Mouse (Mus musculus) adipocyte (in vitro differentiated cells): Measurements from ENCODE around the gene Tbcd.

Source experiments
- DNase-seq: peaks from one replicate; pipeline ENCODE4 v3.0.0-alpha.2; 2016; ENCODE audit warnings: low spot score

The Tbcd gene

DNA sequence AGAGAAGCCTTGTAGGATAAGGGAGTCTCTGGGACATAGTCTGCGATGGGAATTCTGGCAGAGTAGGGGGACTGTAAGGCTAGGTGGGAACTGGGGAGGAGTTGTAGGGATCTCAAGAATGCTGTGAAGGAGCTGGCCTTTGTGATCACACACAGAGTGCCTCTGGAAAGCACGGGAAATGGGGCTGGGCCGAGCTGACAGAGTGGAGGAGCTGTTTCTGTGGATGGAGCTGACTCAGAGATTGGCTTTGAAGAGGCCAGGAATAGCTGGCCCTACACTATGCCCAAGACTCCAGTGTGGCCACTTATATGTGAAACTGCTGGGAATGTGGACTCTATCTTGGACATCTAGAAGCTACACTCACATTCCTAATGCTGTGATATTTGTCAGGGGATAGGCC is 84.8 kb downstream of the Tbcd start:
- DNase-seq, result no peak

- no peak for DNase-seq
Measured at GRCm38 (mm10) chr11:121542471-121542870, 90.7 kb downstream of the Tbcd start.

- DNase-seq, result no peak
Measured at GRCm38 (mm10) chr11:121543287-121543856, 91.6 kb downstream of the Tbcd start.

GRCm38 (mm10) chr11:121543922-121544321 is 92.2 kb downstream of the Tbcd start:
- DNase-seq, result no peak

DNA sequence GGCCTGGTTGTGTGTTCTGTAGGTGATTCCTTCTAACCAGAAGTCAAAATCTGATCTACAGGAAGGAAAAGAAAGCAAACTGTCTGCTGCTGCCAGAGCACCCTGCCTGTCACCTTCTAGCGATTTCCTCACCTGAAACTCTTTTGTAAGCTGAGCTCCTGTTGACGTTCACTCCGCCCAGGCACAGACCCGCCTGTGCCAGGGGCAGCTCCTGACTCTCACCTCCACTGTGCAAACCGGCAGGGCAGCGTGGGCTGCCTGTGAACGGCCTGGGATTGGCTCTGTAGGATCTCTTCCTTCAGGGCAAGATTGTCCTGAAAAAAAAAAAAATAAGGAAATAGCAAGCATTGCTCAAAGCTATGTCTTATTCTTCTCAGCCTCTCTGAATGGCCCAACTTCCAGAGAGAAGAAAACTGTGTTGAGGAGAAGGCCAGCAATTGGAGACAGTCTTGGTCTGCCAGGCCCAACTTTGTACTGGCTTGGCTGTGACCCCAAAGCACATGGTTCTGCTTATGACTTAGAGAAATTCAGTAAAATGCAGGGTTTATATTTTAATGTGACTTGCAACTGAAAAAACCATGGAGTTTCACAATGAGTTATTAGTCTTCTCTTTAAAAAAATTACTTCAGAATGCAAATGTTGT is 93.1 kb downstream of the Tbcd start:
- DNase-seq, result peak; percentile 91

DNA sequence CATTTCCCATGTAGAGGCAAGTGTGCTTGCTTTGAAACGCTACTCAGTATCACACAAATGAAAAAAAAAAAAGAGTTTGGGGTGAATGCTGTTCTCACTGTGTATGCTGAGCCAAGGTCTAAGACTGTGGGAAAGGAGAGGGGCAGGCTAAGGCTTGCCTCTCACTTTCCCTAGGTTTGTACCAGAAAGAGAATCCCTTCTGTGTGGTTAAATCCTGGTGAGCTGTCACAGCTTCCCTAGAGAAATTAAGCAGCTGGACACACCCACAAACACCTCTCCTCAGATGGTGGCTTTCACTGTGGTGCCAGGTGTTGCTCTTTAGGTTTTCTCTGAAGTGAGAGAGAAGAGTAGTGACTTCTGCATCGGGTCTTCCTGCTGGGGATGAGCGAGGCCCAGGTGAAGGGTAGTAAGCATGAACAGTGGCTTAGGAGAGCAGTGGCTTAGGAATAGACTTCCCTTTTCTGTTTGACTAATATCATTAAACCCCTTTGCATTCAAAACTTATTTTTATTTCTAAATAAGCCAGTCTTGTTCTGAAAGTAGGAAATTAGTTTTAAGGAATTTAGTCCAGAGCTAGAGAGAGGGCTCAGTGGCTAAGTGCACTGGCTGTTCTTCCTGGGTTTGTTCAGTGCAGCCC is 93.8 kb downstream of the Tbcd start:
- DNase-seq, result no peak

DNA sequence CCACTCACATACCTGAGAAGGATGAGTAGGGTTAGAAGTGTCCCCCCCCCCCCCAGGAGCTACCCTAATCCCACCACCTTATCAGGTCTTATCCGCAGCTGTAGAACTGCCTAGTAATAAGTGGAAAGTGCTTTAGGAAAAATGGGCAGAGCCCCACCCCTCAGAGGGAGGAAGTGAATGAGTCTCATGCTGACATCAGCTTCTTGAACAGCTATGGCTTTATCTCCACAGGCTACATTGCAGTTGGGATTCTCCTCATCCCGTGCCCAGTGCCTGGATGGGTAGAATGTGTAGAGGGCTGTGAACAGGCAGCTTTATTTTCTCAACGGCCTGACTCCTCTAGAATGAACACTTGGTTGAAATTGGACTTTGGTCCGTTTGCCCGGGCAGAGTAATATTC is 95.5 kb downstream of the Tbcd start:
- no peak for DNase-seq

GRCm38 (mm10) chr11:121547925-121548324 is 96.2 kb downstream of the Tbcd start:
- no peak for DNase-seq

- no peak for DNase-seq
Measured at GRCm38 (mm10) chr11:121548996-121549842, 97.5 kb downstream of the Tbcd start.

DNA sequence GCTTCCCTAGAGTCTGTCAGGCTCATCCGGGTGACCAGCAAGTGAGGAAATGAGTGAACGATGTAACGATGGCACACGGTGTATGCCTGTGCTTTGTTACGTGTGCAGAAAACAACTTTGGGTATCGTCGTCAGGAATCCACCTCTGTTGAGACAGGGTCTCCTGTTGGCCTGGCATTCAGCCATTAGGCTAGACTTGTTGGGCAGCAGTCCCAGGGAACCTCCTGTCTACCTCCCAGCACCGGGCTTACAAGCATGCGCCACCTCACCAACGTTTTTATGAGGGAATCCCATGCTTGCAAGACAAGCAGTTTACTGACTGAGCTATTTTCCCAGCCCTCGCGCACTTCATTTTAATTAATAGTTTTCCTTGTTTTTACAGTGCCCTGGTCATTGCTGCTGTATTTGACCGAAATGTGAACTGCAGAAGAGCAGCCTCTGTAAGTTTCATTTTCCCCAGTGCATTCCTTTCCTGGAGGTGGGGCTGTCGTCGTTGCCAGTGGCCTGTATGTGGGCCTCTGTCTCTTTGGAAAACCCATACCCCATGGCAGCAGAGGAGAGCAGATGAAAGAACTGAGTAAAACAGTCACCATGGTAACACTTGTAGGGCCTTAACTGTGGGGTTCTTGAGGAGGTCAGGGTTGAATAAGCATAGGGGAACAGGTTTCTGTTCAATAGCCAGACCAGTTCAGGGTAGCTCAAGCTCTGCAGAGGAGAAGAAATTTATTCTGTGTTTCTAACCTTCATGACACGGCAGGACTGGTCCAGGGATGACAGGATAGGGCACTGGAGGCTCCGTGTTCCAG is 98.3 kb downstream of the Tbcd start:
- DNase-seq, result no peak

- no peak for DNase-seq
Measured at GRCm38 (mm10) chr11:121551206-121551799, 99.6 kb downstream of the Tbcd start.

- DNase-seq, result peak; percentile 31
Measured at GRCm38 (mm10) chr11:121552167-121552566, 100.4 kb downstream of the Tbcd start.

DNA sequence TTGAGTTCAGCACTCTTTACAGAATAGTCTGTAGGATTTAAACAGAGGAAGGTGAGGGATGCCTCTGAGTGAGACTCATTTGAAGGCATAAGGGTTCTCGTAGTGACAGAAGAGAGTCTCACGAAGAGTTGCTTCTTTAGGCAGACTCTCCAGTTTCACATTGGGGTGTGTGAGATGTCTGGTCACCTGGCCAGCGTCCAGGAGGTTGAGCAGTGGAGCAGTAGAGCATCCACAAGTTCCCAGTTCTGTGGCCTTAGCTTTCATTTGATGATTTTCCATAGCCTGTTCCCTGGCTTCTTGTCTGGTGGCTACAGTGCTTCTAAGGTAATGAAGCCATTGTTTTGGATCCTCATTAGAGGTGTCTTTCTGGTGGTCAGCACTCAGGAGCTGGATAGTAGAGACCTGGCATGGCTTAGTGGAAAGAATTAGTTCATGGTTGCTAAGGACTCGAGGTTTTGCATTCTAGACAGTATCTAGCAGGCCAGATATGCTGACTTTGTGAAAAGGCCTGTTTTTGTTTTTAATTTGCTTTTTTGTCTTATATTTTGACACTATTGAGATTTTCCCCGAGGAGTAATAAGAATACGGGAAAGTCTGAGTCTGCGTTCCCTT is 101.2 kb downstream of the Tbcd start:
- no peak for DNase-seq

- DNase-seq, result no peak
Measured at GRCm38 (mm10) chr11:121553458-121553857, 101.7 kb downstream of the Tbcd start.

DNA sequence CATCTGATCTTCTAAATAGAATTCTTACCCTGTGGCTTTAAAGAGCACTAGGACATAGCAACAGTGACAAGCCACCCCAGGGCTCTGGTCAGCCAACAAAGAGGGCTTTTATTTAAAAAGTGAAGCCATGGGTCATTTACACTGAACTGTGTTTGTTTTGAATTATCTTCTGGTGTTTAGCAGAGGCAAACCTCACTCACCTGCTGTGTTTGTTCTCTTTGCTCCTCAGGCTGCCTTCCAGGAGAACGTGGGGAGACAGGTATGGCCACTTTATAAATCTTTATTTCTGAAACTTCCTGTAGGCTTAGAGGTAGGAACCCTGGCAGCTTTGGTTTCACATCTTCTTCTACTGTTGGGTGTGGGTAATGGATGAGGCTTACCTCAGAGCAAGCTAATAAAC is 105.0 kb downstream of the Tbcd start:
- DNase-seq, result no peak

GRCm38 (mm10) chr11:121557946-121558345 is 106.2 kb downstream of the Tbcd start:
- no peak for DNase-seq

DNA sequence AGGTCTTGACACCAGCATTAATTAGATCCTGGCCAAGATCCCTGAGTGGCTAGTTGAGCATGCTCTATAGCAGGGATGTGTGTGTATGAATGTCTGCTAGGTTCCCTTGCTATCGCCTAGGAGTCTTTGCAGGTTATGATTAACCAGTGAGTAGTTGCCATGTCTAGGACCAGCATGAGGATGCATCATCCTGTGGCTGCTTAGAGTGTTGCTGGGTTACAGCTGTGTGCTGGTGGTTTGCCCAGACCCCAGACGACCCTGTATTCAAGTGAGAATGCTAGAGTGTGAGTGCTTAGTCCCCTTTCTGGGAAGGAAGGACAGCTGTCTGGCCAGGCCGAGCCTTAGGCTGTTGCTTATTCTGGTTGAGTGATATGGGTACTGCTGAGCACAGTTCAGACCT is 106.8 kb downstream of the Tbcd start:
- DNase-seq, result no peak

DNA sequence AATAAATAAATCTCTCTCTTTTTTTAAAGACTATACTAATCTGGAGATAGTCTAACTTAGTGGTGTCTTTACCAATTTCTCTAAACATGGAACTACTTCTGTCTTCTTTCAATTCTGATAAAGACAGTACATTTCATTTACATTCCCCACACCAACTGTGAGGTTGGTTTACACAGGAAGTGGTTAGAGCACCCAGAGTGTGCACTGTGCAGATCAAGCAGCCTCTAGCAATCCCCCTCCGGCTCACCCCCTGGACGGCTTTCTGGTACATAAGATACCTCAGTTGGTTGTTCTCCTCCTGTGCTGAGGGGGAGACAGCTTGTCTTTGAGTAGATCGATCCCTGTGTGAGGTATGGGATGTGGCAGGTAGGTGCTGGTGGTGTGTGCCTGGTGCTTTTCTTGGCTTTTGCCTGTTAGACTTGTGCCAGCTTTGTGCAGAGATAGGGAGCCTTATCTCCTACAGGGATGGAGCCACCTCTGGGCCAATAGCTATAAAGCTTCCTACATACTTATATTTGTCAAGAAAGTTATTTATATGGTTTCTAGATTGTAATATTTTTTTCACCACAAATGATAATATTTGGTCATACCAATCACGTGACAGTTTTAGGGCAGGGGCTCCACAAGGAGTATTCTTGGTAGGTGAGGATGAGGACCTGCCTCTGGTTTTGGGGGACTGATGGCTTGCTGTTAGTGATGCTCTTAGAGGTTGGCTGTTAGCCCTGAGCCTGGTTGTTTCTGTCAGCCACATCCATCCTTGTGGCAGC is 108.0 kb downstream of the Tbcd start:
- no peak for DNase-seq

- no peak for DNase-seq
Measured at GRCm38 (mm10) chr11:121560294-121560663, 108.5 kb downstream of the Tbcd start.

- DNase-seq, result no peak
Measured at GRCm38 (mm10) chr11:121563312-121563711, 111.6 kb downstream of the Tbcd start.
